Mouse (Mus musculus) limb, embryonic 11.5 days (tissue): Measurements from ENCODE around the gene Srrm2. TPM values are rescaled to one million over a fixed set of nuclear protein-coding genes. Genes with fewer than 3 reads are reported as not detected.
A peak's percentile ranks its signal among the peaks of the same experiment; 100 is the strongest.

Experiments
- ATAC-seq: fragments of 200-750 bp; cut with Nextera tagmentation; 2 replicates; pipeline ENCODE4 v1.8.0; 2017; ENCODE audit warnings: low read depth; ENCODE audit not compliant: insufficient number of reproducible peaks, low FRiP score, low TSS enrichment
- DNase-seq: peaks from one replicate; pipeline ENCODE4 v3.0.0-alpha.2; 2015; ENCODE audit warnings: low spot score
- H3K27ac ChIP-seq: fragments of 300-500 bp; sonication (generic); replicated peaks from 2 replicates; pipeline ENCODE4 v1.5.1; 2014; ENCODE audit warnings: low read depth, mild to moderate bottlenecking, low read length
- H3K27me3 ChIP-seq: fragments of 300-500 bp; sonication (generic); 2 replicates; pipeline ENCODE4 v1.6.1; 2014; ENCODE audit warnings: mild to moderate bottlenecking, low read length, mixed read lengths; ENCODE audit not compliant: control insufficient read depth, insufficient read depth
- H3K36me3 ChIP-seq: fragments of 300-500 bp; sonication (generic); 2 replicates; pipeline ENCODE4 v1.6.1; 2014; ENCODE audit warnings: mild to moderate bottlenecking, low read length, moderate library complexity, mixed read lengths; ENCODE audit not compliant: control insufficient read depth, insufficient read depth
- H3K4me1 ChIP-seq: fragments of 300-500 bp; sonication (generic); 2 replicates; pipeline ENCODE4 v1.6.1; 2014; ENCODE audit warnings: low read length, mixed read lengths; ENCODE audit not compliant: control insufficient read depth, insufficient read depth
- H3K4me2 ChIP-seq: fragments of 300-500 bp; sonication (generic); 2 replicates; pipeline ENCODE4 v1.6.1; 2014; ENCODE audit warnings: low read depth, mild to moderate bottlenecking, moderate library complexity; ENCODE audit not compliant: severe bottlenecking
- H3K4me3 ChIP-seq: fragments of 300-500 bp; sonication (generic); 2 replicates; pipeline ENCODE4 v1.5.1; 2014; ENCODE audit warnings: low read depth, low read length
- H3K9ac ChIP-seq: fragments of 300-500 bp; sonication (generic); 2 replicates; pipeline ENCODE4 v1.6.1; 2014; ENCODE audit warnings: mild to moderate bottlenecking, low read length
- H3K9me3 ChIP-seq: fragments of 300-500 bp; sonication (generic); 2 replicates; pipeline ENCODE4 v1.6.1; 2016; ENCODE audit warnings: low read length; ENCODE audit not compliant: control insufficient read depth
- WGBS: fragments of 180-500 bp; shearing (Covaris S2); extraction: QIAGEN DNeasy Blood & Tissue Kit; methylation state at CpG from one replicate; pipeline ENCODE4 v1.1.7; 2014; 5-methylcytosine and 5-hydroxymethylcytosine counted together
- polyA plus RNA-seq: library from polyadenylated mRNA; unstranded; fragments of >200 nt; fragmentation: Nextera tagmentation; extraction: Ambion mirVana; gene quantifications from 2 replicates; pipeline ENCODE4 v1.2.1, GENCODE M21; 2014

Gene Srrm2
- polyA plus RNA-seq, 1 experiment from 2014 or later: 508 TPM

DNA sequence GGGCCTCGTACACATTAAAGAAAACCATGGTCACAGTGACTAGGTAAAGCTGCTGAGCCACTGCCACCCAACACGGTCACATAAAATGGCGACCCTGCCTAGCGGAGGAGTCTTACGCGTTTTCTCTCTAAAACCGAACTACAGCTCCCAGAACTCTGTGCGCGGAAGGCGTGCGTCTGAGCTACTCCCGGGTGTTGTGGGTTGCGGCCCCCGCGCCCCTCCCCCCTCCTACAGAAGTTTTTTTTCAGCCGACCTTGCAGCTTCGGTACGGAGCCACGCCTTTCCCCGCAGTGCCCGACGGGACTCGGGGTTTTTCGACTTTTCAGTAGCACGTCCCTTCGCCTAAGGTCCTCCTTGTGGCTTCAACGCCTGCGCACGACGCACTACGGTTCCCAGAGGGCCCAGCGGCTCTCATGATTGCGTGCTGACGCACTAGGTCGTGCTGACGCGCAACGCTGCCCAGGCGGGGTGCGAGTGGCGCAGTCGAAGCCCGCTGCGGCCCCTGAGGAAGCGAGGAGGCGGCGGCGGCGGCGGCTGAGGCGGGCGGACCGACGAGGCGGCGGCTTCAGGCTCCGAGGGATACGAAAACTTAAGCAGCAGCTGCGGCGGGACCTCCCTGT is 12.5 kb downstream of the Srrm2 start:
- peak; percentile 94 for ATAC-seq
- DNase-seq: peak; percentile 96
- Histone ChIP-seq H3K4me1 (peaks cover 14% of the 10 kb centered on the region), H3K4me2 (peak overlapping the region; percentile 60), H3K4me3 (peak overlapping the region; percentile 99), H3K36me3 (peaks cover 2% of the 10 kb centered on the region; the same call in 1 of the 2 replicates), H3K9ac (peak overlapping the region; percentile 96), H3K27ac (peak overlapping the region; percentile 93), H3K27me3 (no peaks in the 10 kb centered on the region), H3K9me3 (no peaks in the 10 kb centered on the region)
- WGBS: under 1% methylated on average over 60 of the region's 60 CpGs

- Histone ChIP-seq H3K27ac (peak overlapping the region; percentile 93), H3K9ac (peak overlapping the region; percentile 96), H3K4me1 (peaks cover 14% of the 10 kb centered on the region), H3K27me3 (no peaks in the 10 kb centered on the region), H3K9me3 (no peaks in the 10 kb centered on the region), H3K4me2 (peak overlapping the region; percentile 60), H3K36me3 (peaks cover 4% of the 10 kb centered on the region; the same call in 1 of the 2 replicates), H3K4me3 (peak overlapping the region; percentile 99)
- under 1% methylated on average over 73 of the region's 83 CpGs for WGBS
- peak; percentile 93 for DNase-seq
- ATAC-seq: peak; percentile 65
Measured at GRCm38 (mm10) chr17:23803366-23804041, 13.2 kb downstream of the Srrm2 start.

GRCm38 (mm10) chr17:23804426-23805085 is 14.2 kb downstream of the Srrm2 start:
- H3K4me1 ChIP-seq: peaks cover 14% of the 10 kb centered on the region
- H3K4me3 ChIP-seq: peak overlapping the region; percentile 99
- peaks cover 10% of the 10 kb centered on the region for H3K36me3 ChIP-seq
- H3K27me3 ChIP-seq: no peaks in the 10 kb centered on the region
- 6% methylated on average over 8 of the region's 8 CpGs for WGBS
- no peak overlapping the region for H3K27ac ChIP-seq
- H3K4me2 ChIP-seq: peak overlapping the region; percentile 60
- H3K9ac ChIP-seq: peak overlapping the region; percentile 96
- no peaks in the 10 kb centered on the region for H3K9me3 ChIP-seq
- ATAC-seq (no peak), DNase-seq (no peak)

GRCm38 (mm10) chr17:23806867-23807266 is 16.5 kb downstream of the Srrm2 start:
- H3K4me3 ChIP-seq: no peak overlapping the region
- peaks cover 28% of the 10 kb centered on the region for H3K36me3 ChIP-seq
- H3K27me3 ChIP-seq: no peaks in the 10 kb centered on the region
- ATAC-seq (no peak), DNase-seq (no peak)
- no peak overlapping the region for H3K4me2 ChIP-seq
- no peaks in the 10 kb centered on the region for H3K9me3 ChIP-seq
- no peak overlapping the region for H3K27ac ChIP-seq
- no peak overlapping the region for H3K9ac ChIP-seq
- 89% methylated on average over 25 of the region's 25 CpGs for WGBS
- peaks cover 14% of the 10 kb centered on the region for H3K4me1 ChIP-seq

DNA sequence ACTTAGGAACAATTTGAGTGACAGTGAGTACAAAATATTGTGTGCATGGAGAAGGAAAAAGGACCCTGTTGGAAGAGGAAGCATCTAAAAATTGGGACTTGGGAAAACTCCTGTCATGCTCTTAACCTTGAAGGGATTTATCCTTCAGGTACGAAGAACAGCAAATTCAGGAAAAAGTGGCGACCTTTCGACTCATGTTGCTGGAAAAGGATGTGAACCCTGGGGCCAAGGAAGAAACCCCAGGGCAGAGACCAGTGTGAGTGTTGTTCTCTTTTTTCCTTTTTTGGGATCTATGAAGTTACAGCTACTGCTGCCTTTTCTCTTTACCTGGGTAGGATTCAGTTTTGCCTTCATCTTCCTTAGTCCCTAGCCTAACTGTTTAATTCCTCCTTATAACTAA is 17.6 kb downstream of the Srrm2 start:
- no peak for ATAC-seq
- H3K4me2 ChIP-seq: no peak overlapping the region
- H3K9ac ChIP-seq: no peak overlapping the region
- H3K4me1 ChIP-seq: peaks cover 14% of the 10 kb centered on the region
- H3K9me3 ChIP-seq: no peaks in the 10 kb centered on the region
- H3K27ac ChIP-seq: no peak overlapping the region
- WGBS: 90% methylated on average over 3 of the region's 3 CpGs
- H3K4me3 ChIP-seq: no peak overlapping the region
- peaks cover 35% of the 10 kb centered on the region for H3K36me3 ChIP-seq
- DNase-seq: no peak
- H3K27me3 ChIP-seq: no peaks in the 10 kb centered on the region

DNA sequence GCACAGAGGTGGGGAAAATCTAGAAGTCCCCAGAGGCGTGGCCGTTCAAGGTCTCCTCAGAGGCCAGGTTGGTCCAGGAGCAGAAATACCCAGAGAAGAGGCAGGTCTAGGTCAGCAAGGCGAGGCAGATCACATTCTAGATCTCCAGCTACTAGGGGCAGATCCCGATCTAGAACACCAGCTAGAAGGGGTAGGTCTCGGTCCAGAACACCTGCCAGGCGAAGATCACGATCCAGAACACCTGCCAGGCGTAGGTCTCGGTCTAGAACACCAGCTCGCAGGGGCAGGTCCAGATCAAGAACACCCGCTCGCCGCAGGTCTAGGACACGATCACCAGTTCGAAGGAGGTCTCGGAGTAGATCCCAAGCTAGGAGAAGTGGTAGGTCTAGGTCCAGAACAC is 25.3 kb downstream of the Srrm2 start:
- no peak for DNase-seq
- peaks cover 84% of the 10 kb centered on the region for H3K36me3 ChIP-seq
- no peaks in the 10 kb centered on the region for H3K4me1 ChIP-seq
- H3K9ac ChIP-seq: no peak overlapping the region
- no peak overlapping the region for H3K4me2 ChIP-seq
- no peak overlapping the region for H3K27ac ChIP-seq
- H3K27me3 ChIP-seq: no peaks in the 10 kb centered on the region
- H3K4me3 ChIP-seq: no peak overlapping the region
- ATAC-seq: no peak
- peaks cover 9% of the 10 kb centered on the region; the same call in 1 of the 2 replicates for H3K9me3 ChIP-seq
- WGBS: 99% methylated on average over 16 of the region's 16 CpGs

- Histone ChIP-seq H3K4me2 (no peak overlapping the region), H3K9me3 (peaks cover 9% of the 10 kb centered on the region; the same call in 1 of the 2 replicates), H3K27ac (no peak overlapping the region), H3K4me1 (no peaks in the 10 kb centered on the region), H3K4me3 (no peak overlapping the region), H3K36me3 (peaks cover 92% of the 10 kb centered on the region), H3K9ac (no peak overlapping the region), H3K27me3 (no peaks in the 10 kb centered on the region)
- WGBS: 99% methylated on average over 8 of the region's 8 CpGs
- no peak for ATAC-seq
- no peak for DNase-seq
Measured at GRCm38 (mm10) chr17:23818579-23818978, 28.2 kb downstream of the Srrm2 start.

GRCm38 (mm10) chr17:23819235-23819634 is 28.9 kb downstream of the Srrm2 start:
- H3K27ac ChIP-seq: no peak overlapping the region
- peaks cover 9% of the 10 kb centered on the region; the same call in 1 of the 2 replicates for H3K9me3 ChIP-seq
- ATAC-seq (no peak), DNase-seq (no peak)
- H3K4me3 ChIP-seq: no peak overlapping the region
- peaks cover 94% of the 10 kb centered on the region for H3K36me3 ChIP-seq
- H3K27me3 ChIP-seq: no peaks in the 10 kb centered on the region
- H3K4me2 ChIP-seq: no peak overlapping the region
- WGBS: 98% methylated on average over 25 of the region's 25 CpGs
- no peak overlapping the region for H3K9ac ChIP-seq
- no peaks in the 10 kb centered on the region for H3K4me1 ChIP-seq
